Mouse (Mus musculus) adrenal gland, postnatal 36 days (tissue): ENCODE measurements around the gene Klrb1f. TPM values are rescaled to one million over a fixed set of nuclear protein-coding genes. Genes with fewer than 3 reads are reported as not detected.
A peak's percentile ranks its signal among the peaks of the same experiment; 100 is the strongest.
"Not testable (repeated sequence)": the region's sequence is repeated elsewhere in the genome, so short reads cannot be mapped to it uniquely, and the experiment has no call there.

ENCODE experiments used
- DNase-seq, 2 experiments: peaks; one replicate each; pipeline ENCODE4 v3.0.0; 2021; ENCODE audit warnings: mixed read lengths in 1 of 2
- total RNA-seq, 2 experiments: library from RNA; stranded (reverse); gene quantifications; 2 replicates each; pipeline ENCODE4 v1.2.3; 2021

Gene Klrb1f
- total RNA-seq, 2 experiments from 2014 or later: not detected

GRCm38 (mm10) chr6:129048857-129049473 is 3.3 kb downstream of the Klrb1f start:
- peak; percentile 45 to 68 for DNase-seq

GRCm38 (mm10) chr6:129049596-129050251 is 4.0 kb downstream of the Klrb1f start:
- no peak for DNase-seq

- no peak for DNase-seq
These were observed 5.4 kb downstream of the Klrb1f start for GRCm38 (mm10) chr6:129051086-129051485.

- peak; percentile 2 to 13 for DNase-seq
These were observed 6.0 kb downstream of the Klrb1f start for GRCm38 (mm10) chr6:129051731-129052130.

- DNase-seq: no peak
These were observed 10.5 kb downstream of the Klrb1f start for GRCm38 (mm10) chr6:129056237-129056636.

- DNase-seq: no peak
These were observed 12.3 kb downstream of the Klrb1f start for GRCm38 (mm10) chr6:129058013-129058412.

GRCm38 (mm10) chr6:129065407-129065806 is 19.7 kb downstream of the Klrb1f start:
- no peak for DNase-seq

GRCm38 (mm10) chr6:129065857-129066256 is 20.2 kb downstream of the Klrb1f start:
- no peak for DNase-seq

GRCm38 (mm10) chr6:129066530-129066929 is 20.8 kb downstream of the Klrb1f start:
- DNase-seq: no peak

GRCm38 (mm10) chr6:129066986-129067385 is 21.3 kb downstream of the Klrb1f start:
- peak; percentile 29 to 43 for DNase-seq

GRCm38 (mm10) chr6:129085098-129085497 is 39.4 kb downstream of the Klrb1f start:
- DNase-seq: no peak

- DNase-seq: not testable (repeated sequence)
These were observed 40.3 kb downstream of the Klrb1f start for GRCm38 (mm10) chr6:129086031-129086430.

GRCm38 (mm10) chr6:129088161-129088560 is 42.5 kb downstream of the Klrb1f start:
- DNase-seq: peak; percentile 10 to 44

GRCm38 (mm10) chr6:129088596-129088995 is 42.9 kb downstream of the Klrb1f start:
- not testable (repeated sequence) for DNase-seq

- DNase-seq: peak in 1 of 2 experiments; percentile 43
These were observed 49.5 kb downstream of the Klrb1f start for GRCm38 (mm10) chr6:129095166-129095565.

- DNase-seq: peak; percentile 46 to 64
These were observed 52.2 kb downstream of the Klrb1f start for GRCm38 (mm10) chr6:129097929-129098328.

- DNase-seq: not testable (repeated sequence)
These were observed 55.1 kb downstream of the Klrb1f start, which contains the start of gene Clec2e for GRCm38 (mm10) chr6:129100794-129101193. Gene Clec2e, minus strand, starts transcription at chr6:129100913.

- DNase-seq: no peak
These were observed 55.9 kb downstream of the Klrb1f start for GRCm38 (mm10) chr6:129101604-129102003.

- no peak for DNase-seq
These were observed 57.3 kb downstream of the Klrb1f start for GRCm38 (mm10) chr6:129102858-129103555.
